Mouse (Mus musculus): ENCODE results near the gene Actr1a. TPM values are rescaled to one million over a fixed set of nuclear protein-coding genes. Genes with fewer than 3 reads are reported as not detected.

The Actr1a gene
- total RNA-seq, 2 experiments from 2014 or later: 52.7 to 98.0 TPM

DNA sequence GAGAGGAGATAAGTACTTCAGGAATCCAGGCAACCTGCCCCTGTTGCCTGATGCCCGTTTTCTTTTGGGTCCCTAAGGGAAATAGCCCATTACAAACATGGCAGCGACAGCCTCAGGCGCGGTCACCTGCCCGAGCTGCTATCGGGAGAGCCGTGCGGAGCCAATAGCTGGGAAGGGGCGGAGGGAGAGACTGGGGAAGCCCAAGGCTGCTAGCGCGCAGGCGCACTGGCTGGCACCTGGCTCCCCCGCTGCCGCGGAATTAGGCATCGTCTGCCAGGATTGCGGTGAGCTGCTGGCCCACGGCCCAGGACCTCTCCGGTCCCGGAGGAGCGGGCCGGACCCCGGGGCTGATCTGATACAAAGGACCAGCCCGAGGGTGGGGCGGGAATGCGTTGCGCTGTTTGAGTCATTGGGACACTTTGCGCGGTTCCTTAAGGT lies 38.8 kb downstream of the Actr1a start:
- peak; percentile 96 for ATAC-seq (ENCODE audit: poor library complexity, severe bottlenecking)

DNA sequence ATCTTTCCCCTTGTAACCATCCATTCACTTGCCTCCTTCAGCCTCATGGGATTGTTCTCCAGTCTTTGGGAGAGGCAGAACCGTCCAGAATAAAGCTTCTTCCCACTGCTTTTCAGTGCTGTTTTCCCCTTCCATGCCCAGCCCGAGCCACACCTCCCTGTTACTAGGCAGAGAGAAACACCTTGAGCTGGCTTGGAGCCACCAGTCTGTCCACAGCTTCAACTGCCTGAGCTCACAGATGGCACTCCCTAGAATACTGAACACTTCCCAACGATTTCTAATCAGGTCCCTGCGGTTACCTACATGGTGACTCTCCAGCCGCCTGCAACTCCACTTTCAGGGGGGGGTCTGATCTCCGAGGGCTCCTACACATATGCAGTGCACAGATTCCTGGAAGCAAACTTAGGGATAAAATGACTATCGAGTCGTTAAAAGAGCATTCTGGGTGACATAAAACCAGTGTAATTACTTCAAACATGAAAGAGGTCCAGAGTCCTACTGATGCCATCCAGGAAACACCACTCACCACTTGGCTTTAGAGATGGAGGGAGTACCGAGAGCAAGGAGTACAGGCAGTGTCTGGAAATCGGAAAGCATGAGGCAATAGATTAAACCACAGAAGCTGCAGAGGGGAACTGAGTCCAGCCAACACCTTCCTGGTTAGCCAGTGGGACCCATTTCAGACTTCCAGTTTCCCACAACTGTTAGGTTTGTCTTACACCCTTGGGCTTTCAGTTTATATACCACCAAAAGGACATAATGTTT lies 45.2 kb downstream of the Actr1a start, which contains the start of gene 2310034G01Rik:
TSS of gene 2310034G01Rik (minus strand) at position 135 of the 765 bp plus-strand sequence.
- ATAC-seq (ENCODE audit: poor library complexity, severe bottlenecking): peak; percentile 56

DNA sequence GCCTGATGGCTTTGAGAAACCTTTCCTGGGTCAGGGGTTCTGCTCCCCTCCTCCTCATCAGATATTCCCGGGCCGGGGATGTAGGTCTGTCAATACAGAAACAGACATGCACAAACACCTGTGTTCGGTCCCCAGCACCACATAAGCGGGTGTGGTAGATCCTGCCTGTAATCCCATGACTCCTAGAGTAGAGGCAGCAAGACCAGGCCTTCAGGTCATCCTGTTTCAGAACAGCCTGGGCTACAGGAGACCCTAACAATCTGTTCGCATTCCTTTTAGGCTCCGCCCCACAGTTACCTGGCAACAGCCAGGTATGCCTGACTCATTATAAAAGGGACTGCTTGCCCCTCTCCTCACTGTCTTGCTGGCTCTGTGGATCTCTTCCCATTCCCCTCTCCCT lies 46.0 kb downstream of the Actr1a start:
- ATAC-seq (ENCODE audit: poor library complexity, severe bottlenecking): no peak

GRCm38 (mm10) chr19:46348761-46349458 lies 46.6 kb downstream of the Actr1a start:
- peak; percentile 86 for ATAC-seq (ENCODE audit: poor library complexity, severe bottlenecking)

DNA sequence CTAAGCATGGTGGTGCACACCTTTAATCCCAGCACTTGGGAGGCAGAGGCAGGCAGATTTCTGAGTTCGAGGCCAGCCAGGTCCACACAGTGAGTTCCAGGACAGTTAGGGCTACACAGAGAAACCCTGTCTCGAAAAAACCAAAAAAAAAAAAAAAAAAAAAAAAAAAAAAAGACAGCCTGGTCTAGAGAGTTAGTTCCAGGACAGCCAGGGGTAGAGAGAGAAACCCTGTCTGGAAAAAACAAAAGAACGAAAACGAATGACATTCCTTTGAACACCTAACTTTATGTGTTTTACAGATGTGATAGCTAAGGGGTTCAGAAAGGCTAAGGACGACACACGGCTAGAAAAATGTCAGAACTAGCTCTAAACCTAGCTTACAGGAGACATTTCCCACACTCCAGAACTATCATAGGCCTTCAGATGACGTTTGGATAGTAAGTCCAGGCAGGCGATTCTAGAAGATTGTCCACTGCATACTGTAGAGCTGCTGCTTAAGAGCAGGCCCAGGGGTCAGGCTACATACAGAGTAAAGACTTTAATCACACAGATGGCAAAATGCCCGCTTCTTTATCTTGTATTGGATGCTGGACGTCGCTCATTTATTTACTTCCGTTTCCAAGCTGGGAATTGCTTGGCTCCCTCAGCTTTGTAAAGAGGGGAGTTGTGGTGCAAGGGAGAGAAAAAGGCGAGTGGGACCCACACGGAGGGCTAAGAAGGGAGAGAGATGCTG lies 47.4 kb downstream of the Actr1a start:
- no peak for ATAC-seq (ENCODE audit: poor library complexity, severe bottlenecking)

DNA sequence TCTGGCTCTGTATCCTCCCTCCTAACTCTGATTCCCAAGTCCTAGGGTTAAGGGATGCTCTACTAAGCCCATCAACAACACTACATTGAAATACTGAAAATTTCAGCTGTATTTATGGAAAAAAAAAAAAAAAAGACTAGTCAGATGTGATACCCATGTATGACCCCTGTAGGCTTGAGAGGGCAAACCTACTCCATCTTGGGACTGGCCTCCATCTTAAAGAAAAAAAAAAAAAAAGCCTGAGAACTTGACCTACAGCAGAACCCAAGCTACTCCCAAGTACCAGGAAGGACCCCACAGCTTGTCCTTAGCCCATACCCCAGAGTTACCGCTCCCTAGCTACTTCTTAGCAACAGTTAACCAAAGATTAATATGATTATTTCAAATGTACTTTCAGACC lies 48.4 kb downstream of the Actr1a start:
- ATAC-seq (ENCODE audit: poor library complexity, severe bottlenecking): no peak

DNA sequence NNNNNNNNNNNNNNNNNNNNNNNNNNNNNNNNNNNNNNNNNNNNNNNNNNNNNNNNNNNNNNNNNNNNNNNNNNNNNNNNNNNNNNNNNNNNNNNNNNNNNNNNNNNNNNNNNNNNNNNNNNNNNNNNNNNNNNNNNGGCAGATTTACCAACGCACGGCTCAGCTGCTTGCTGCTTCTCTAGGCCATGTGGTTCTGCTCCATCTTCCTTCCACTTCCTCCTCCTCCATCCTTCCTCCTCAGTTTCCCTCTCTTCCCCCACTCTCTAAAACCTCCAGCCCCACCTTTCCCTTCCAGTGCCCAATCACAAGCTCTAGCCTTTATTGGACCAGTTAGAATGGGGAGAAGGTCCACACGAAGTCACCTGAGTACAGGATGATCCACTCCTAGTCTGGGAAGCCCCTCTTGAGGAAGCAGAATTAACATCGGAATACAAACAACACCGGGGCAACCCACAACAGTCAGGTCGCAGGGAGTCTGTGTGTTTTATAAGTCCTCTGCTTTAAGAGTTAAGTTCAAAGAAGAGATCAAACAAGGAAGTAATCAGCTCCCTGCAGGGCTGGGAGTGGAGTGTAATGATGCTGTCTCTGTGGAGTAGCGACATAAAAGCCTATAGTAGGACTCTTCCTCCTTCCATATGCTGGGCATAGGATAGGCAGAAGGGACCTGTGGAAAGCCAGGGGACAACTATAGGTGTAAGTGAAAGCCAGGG lies 50.7 kb downstream of the Actr1a start:
- ATAC-seq (ENCODE audit: poor library complexity, severe bottlenecking): no peak

GRCm38 (mm10) chr19:46339287-46339971 lies 56.1 kb downstream of the Actr1a start:
- peak; percentile 74 for ATAC-seq (ENCODE audit: poor library complexity, severe bottlenecking)

GRCm38 (mm10) chr19:46338942-46339286 lies 56.6 kb downstream of the Actr1a start:
- peak; percentile 1; the same call in 1 of the 2 replicates for ATAC-seq (ENCODE audit: poor library complexity, severe bottlenecking)

DNA sequence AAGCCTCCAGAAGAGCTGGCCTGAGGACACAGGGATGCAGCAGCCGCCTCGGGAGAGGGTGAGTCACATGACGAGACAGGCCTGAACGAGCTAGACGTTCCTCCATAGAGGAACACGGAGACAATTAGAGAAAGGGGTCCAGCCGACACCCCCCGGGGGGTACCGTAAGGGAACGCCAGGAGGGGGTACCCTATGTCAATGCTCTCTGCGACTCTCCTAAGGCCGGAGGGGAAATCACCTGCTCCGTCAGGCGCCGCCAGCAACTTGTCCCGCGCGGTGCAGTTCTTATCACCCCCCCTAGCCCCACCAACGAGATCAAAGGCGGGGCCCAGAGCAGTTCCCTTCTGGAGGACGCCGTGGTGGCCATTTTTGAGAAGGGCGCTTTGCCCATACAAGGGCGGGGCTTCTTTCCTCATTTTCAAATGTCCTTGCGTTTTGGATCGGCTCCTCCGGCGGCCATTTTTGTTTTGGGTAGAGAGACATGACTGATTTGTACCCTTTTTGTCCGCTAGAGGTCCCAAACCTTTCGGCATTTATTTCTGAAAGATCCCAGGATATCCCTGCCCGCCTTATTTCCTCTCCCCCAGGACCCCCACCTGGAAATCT lies 57.1 kb downstream of the Actr1a start, which contains the start of gene Cuedc2:
TSS of gene Cuedc2 (minus strand) at position 372 of the 606 bp plus-strand sequence.
- peak; percentile 78 for ATAC-seq (ENCODE audit: poor library complexity, severe bottlenecking)

GRCm38 (mm10) chr19:46337719-46338330 lies 57.7 kb downstream of the Actr1a start:
- ATAC-seq (ENCODE audit: poor library complexity, severe bottlenecking): no peak

GRCm38 (mm10) chr19:46333906-46334305 lies 61.6 kb downstream of the Actr1a start:
- no peak for ATAC-seq (ENCODE audit: poor library complexity, severe bottlenecking)

DNA sequence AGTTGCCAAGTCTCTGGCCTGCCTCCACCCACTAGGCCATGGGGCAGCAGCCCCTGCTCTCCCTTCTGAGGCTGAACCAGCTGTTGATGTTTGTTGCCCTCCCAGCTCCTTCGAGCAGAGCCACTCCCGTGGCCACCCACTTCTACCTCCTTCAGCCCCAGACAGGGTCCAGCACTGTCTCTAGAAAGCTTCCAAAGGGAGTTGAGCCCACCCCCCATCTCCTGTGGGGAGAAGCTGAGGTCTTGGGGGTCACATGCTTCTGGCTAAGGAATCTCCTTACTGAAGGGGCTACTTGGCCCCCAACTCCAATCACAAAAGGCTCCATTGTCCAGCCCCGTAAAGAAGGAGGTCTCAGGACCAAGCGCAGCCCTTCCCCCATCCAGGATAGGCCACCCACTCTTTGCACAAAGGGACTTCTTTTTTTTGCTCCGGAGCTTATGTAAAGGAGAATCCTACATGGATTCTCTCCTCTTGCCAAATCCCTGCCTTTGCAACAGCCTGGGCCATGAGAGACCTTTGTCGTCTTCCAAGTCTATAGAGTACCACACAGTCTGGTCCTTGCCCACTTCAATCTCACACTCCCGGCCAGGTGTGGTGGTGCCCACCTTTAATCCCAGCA lies 62.7 kb downstream of the Actr1a start:
- ATAC-seq (ENCODE audit: poor library complexity, severe bottlenecking): no peak

DNA sequence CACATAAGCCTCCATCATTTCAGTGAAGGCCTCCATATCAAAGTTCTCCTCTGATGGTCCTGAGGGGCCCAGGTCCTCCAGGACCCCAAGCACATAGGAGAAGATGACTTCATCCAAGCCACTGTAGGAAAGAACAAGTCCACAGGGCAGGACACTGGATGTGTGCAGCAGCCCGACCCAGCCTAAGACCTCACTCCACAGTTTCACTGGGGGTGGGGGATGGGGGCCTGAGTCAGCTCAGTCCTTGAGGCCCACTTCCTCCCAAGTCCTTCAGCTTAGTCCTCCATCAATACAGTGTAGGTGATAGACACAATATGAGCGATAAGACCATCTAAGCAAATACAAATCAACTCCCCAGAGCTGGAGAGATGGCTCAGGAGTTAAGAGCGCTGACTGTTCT lies 63.6 kb downstream of the Actr1a start:
- ATAC-seq (ENCODE audit: poor library complexity, severe bottlenecking): no peak

GRCm38 (mm10) chr19:46331326-46331725 lies 64.2 kb downstream of the Actr1a start:
- no peak for ATAC-seq (ENCODE audit: poor library complexity, severe bottlenecking)

- ATAC-seq (ENCODE audit: poor library complexity, severe bottlenecking): no peak
Measured at GRCm38 (mm10) chr19:46330696-46331095, 64.9 kb downstream of the Actr1a start.

DNA sequence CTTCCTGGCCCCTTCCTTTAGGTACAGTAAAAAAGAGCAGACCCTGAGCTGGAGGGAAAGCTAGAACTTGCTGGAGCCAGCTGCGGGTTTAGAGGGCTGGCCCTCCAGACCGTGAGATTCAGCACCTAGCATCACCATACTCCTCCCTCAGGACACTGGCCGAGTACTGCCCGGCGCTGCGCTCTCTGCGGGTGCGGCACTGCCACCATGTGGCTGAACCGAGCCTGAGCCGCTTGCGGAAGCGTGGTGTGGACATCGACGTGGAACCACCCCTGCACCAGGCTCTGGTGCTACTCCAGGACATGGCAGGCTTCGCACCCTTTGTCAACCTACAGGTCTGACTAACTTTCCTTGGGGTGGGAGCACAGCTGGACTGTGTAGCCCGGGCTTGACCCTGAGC lies 65.6 kb downstream of the Actr1a start:
- ATAC-seq (ENCODE audit: poor library complexity, severe bottlenecking): peak; percentile 83

DNA sequence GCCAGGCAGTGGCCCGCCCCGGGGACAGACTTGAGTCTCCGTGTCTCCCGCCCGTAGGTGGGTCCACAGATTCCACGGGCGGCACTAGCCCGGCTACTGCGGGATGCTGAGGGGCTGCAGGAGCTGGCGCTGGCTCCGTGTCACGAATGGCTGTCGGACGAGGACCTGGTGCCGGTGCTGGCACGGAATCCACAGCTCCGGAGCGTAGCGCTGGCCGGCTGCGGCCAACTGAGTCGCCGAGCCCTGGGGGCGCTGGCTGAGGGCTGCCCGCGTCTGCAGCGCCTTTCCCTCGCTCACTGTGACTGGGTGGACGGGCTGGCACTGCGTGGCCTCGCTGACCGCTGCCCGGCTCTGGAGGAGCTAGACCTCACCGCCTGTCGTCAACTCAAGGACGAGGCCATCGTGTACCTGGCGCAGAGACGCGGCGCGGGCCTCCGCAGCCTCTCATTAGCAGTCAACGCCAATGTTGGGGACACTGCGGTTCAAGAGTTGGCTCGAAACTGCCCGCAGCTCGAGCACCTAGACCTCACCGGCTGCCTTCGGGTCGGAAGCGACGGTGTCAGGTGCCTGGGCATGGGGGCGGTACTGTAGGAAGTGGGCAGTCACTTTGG lies 66.4 kb downstream of the Actr1a start:
- no peak for ATAC-seq (ENCODE audit: poor library complexity, severe bottlenecking)

Measured in megakaryocyte, adult 5-6 weeks (primary cell).